Mouse (Mus musculus) erythroblast, embryonic 14.5 days (primary cell): ENCODE results near the gene Krtap5-1. TPM values are rescaled to one million over a fixed set of nuclear protein-coding genes. Genes with fewer than 3 reads are reported as not detected.
"Not testable (repeated sequence)": the region's sequence is repeated elsewhere in the genome, so short reads cannot be mapped to it uniquely, and the experiment has no call there.

Source experiments
- H3K27me3 ChIP-seq: 2 replicates; pipeline ENCODE4 v1.6.1; 2012; ENCODE audit warnings: inconsistent platforms; ENCODE audit not compliant: control insufficient read depth
- H3K36me3 ChIP-seq: 2 replicates; pipeline ENCODE4 v1.6.1; 2012; ENCODE audit warnings: mild to moderate bottlenecking, inconsistent platforms; ENCODE audit not compliant: control insufficient read depth
- H3K4me1 ChIP-seq: 2 replicates; pipeline ENCODE4 v1.6.1; 2012; ENCODE audit warnings: inconsistent platforms; ENCODE audit not compliant: control insufficient read depth
- H3K4me3 ChIP-seq: replicated peaks from 2 replicates; pipeline ENCODE3; 2012; ENCODE audit warnings: moderate library complexity, mild to moderate bottlenecking, inconsistent platforms
- H3K9me3 ChIP-seq: 2 replicates; pipeline ENCODE4 v1.6.1; 2012; ENCODE audit warnings: low read length, inconsistent platforms, mixed read lengths; ENCODE audit not compliant: control insufficient read depth
- GATA1 ChIP-seq: IDR thresholded peaks from 2 replicates; pipeline ENCODE4 v1.6.1; 2012; ENCODE audit warnings: low read length, inconsistent platforms, mixed read lengths
- TAL1 ChIP-seq: IDR thresholded peaks from 3 replicates; pipeline ENCODE4 v1.6.1; 2012; ENCODE audit warnings: low read length, inconsistent platforms, mixed read lengths
- polyA plus RNA-seq: library from polyadenylated mRNA; stranded (reverse); fragments of >175 nt; gene quantifications from 2 replicates; pipeline ENCODE4 v1.2.3, GENCODE M21; 2012

The Krtap5-1 gene
- polyA plus RNA-seq, 1 experiment, result not detected

GRCm38 (mm10) chr7:142303249-142303648 lies 6.3 kb upstream of the Krtap5-1 start, which contains the start of gene Krtap5-4:
Gene Krtap5-4 (plus strand): TSS chr7:142303549.
- TF ChIP-seq GATA1, result no peak
- no peak for TF ChIP-seq TAL1
- Histone ChIP-seq H3K36me3 (no peaks in the 10 kb centered on the region), H3K27me3 (peaks cover 23% of the 10 kb centered on the region), H3K9me3 (no peaks in the 10 kb centered on the region), H3K4me1 (no peaks in the 10 kb centered on the region), H3K4me3 (no peak within 1 kb of the TSS)

- not testable (repeated sequence) for H3K4me1 ChIP-seq, H3K27me3 ChIP-seq, H3K9me3 ChIP-seq, H3K4me3 ChIP-seq, H3K36me3 ChIP-seq
Measured at GRCm38 (mm10) chr7:142296108-142296507, 810 bp downstream of the Krtap5-1 start.

GRCm38 (mm10) chr7:142295418-142295817 lies 1.5 kb downstream of the Krtap5-1 start:
- Histone ChIP-seq H3K4me3 (no peak overlapping the region), H3K36me3 (no peaks in the 10 kb centered on the region), H3K9me3 (no peaks in the 10 kb centered on the region), H3K4me1 (no peaks in the 10 kb centered on the region), H3K27me3 (peaks cover 2% of the 10 kb centered on the region)
- no peak for TF ChIP-seq GATA1

GRCm38 (mm10) chr7:142293851-142294250 lies 3.1 kb downstream of the Krtap5-1 start:
- H3K9me3 ChIP-seq, H3K27me3 ChIP-seq, H3K4me3 ChIP-seq, H3K36me3 ChIP-seq, H3K4me1 ChIP-seq: not testable (repeated sequence)

- H3K9me3 ChIP-seq, H3K4me1 ChIP-seq, H3K36me3 ChIP-seq, H3K4me3 ChIP-seq: not testable (repeated sequence)
- peaks cover 40% of the 10 kb centered on the region for H3K27me3 ChIP-seq
Measured at GRCm38 (mm10) chr7:142285910-142286612, 10.9 kb downstream of the Krtap5-1 start.

- no peaks in the 10 kb centered on the region for H3K9me3 ChIP-seq
- H3K4me3 ChIP-seq, result no peak overlapping the region
- peaks cover 42% of the 10 kb centered on the region for H3K27me3 ChIP-seq
- TF ChIP-seq GATA1, result no peak
- no peak for TF ChIP-seq TAL1
- H3K36me3 ChIP-seq, result no peaks in the 10 kb centered on the region
- peaks cover 1% of the 10 kb centered on the region; the same call in 1 of the 2 replicates for H3K4me1 ChIP-seq
Measured at GRCm38 (mm10) chr7:142285130-142285835, 11.6 kb downstream of the Krtap5-1 start.

- Histone ChIP-seq H3K4me1 (peaks cover 1% of the 10 kb centered on the region; the same call in 1 of the 2 replicates), H3K9me3 (no peaks in the 10 kb centered on the region), H3K36me3 (no peaks in the 10 kb centered on the region), H3K4me3 (peak overlapping the region; percentile 54), H3K27me3 (peaks cover 48% of the 10 kb centered on the region)
- TF ChIP-seq TAL1 (no peak), GATA1 (no peak)
Measured at GRCm38 (mm10) chr7:142284615-142285080, 12.3 kb downstream of the Krtap5-1 start.

- Histone ChIP-seq H3K36me3 (no peaks in the 10 kb centered on the region), H3K27me3 (peaks cover 48% of the 10 kb centered on the region), H3K4me1 (peaks cover 1% of the 10 kb centered on the region; the same call in 1 of the 2 replicates), H3K9me3 (no peaks in the 10 kb centered on the region), H3K4me3 (peak overlapping the region; percentile 54)
- no peak for TF ChIP-seq TAL1
- TF ChIP-seq GATA1, result no peak
Measured at GRCm38 (mm10) chr7:142284023-142284591, 12.8 kb downstream of the Krtap5-1 start.

GRCm38 (mm10) chr7:142282847-142283246 lies 14.1 kb downstream of the Krtap5-1 start:
- H3K36me3 ChIP-seq, H3K4me1 ChIP-seq, H3K9me3 ChIP-seq, H3K4me3 ChIP-seq: not testable (repeated sequence)
- H3K27me3 ChIP-seq, result peaks cover 48% of the 10 kb centered on the region

GRCm38 (mm10) chr7:142279291-142279690 lies 17.6 kb downstream of the Krtap5-1 start:
- not testable (repeated sequence) for H3K36me3 ChIP-seq, H3K4me3 ChIP-seq, H3K9me3 ChIP-seq, H3K4me1 ChIP-seq
- H3K27me3 ChIP-seq, result peaks cover 35% of the 10 kb centered on the region

GRCm38 (mm10) chr7:142278183-142278582 lies 18.7 kb downstream of the Krtap5-1 start:
- not testable (repeated sequence) for H3K4me3 ChIP-seq, H3K9me3 ChIP-seq, H3K36me3 ChIP-seq, H3K4me1 ChIP-seq
- H3K27me3 ChIP-seq, result peaks cover 24% of the 10 kb centered on the region

- not testable (repeated sequence) for H3K27me3 ChIP-seq, H3K36me3 ChIP-seq, H3K4me1 ChIP-seq, H3K9me3 ChIP-seq, H3K4me3 ChIP-seq
Measured at GRCm38 (mm10) chr7:142274263-142274662, 22.7 kb downstream of the Krtap5-1 start, which contains the start of gene Gm4559. Gene Gm4559 (minus strand): TSS chr7:142274363.

GRCm38 (mm10) chr7:142258254-142258653 lies 38.7 kb downstream of the Krtap5-1 start, which contains the start of gene Gm2431:
Gene Gm2431 (minus strand): TSS chr7:142258354.
- not testable (repeated sequence) for H3K27me3 ChIP-seq, H3K4me1 ChIP-seq

More at GRCm38 (mm10) chr7:142258254-142258653, 38.7 kb downstream of the Krtap5-1 start, which contains the start of gene Gm2431:
- H3K9me3 ChIP-seq, H3K4me3 ChIP-seq, H3K36me3 ChIP-seq: not testable (repeated sequence)
